ENCODE assay signal across 19 mouse cellular contexts in the genomic region with DNA sequence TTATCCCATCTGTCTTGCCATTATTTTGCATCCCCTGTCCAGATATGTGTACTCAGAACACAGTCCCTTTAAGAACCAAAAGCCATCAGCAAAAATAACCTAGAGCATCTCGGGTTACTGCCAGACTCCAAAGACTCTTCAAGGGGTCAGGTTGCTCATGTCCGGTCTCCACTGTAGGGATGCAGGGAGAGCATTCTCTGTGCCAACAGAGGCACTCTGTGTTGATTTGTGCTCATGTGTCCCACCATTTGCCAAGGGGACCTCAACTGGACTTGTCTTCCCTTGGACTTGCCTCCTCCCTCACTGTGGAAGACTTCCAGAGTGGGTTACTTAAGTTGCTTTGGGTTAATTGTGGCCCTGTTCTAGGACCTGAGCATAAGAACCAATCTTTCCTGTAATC. TPM values are rescaled to one million over a fixed set of nuclear protein-coding genes. Genes with fewer than 3 reads are reported as not detected.
DNase-seq lines count a peak whose midpoint lies in the region; ATAC-seq and TF ChIP-seq lines count a peak whose summit lies in the region.
"Had no signal": no experiment of that assay in that cellular context is flagged by ENCODE, and none has a peak within 500 bp of the region (broad histone marks: within the 10 kb centered on the region; RNA-seq: fewer than 3 reads in every experiment).

No protein-coding gene starts in this region.

- TF ChIP-seq POLR2A in myocyte (IDR thresholded peaks at IDR 0.05; ENCODE audit: insufficient read length, low read depth): no peak

- 67% methylated on average over 2 of the region's 2 CpGs for WGBS in heart, embryonic 11.5 days (ENCODE audit: insufficient replicate concordance)

- peak; percentile 45 for DNase-seq in cerebellum, adult 9-11 months
- DNase-seq in cerebellum, postnatal 14 days: no peak
- peak; percentile 88 for DNase-seq in heart, adult 11 months
- DNase-seq: adrenal gland, adult 2 months; adrenal gland, postnatal 25 days; embryo, embryonic 11 days; heart, adult 2 months; kidney, adult 8-10 months had no signal

- no peak overlapping the region for H3ac ChIP-seq in myocyte (ENCODE audit: control insufficient read depth, insufficient read length)

- no peaks in the 10 kb centered on the region for H3K36me3 ChIP-seq in heart, embryonic 11.5 days (ENCODE audit: control insufficient read depth, insufficient read depth, low read length)
- no peaks in the 10 kb centered on the region for H3K36me3 ChIP-seq in myocyte (ENCODE audit: control insufficient read depth, insufficient read depth)
- H3K36me3 ChIP-seq: embryonic facial prominence, embryonic 15.5 days; forebrain, embryonic 15.5 days; heart, embryonic 12.5 days; hindbrain, embryonic 10.5 days; hindbrain, embryonic 15.5 days had no signal

- H3K27me3 ChIP-seq in heart, embryonic 11.5 days (ENCODE audit: control insufficient read depth, insufficient read depth, low read length): no peaks in the 10 kb centered on the region
- no peaks in the 10 kb centered on the region for H3K27me3 ChIP-seq in myocyte (ENCODE audit: control insufficient read depth, insufficient read depth, insufficient read length)
- H3K27me3 ChIP-seq: embryonic facial prominence, embryonic 15.5 days; forebrain, embryonic 15.5 days; heart, embryonic 12.5 days; hindbrain, embryonic 15.5 days had no signal

- no peaks in the 10 kb centered on the region for H3K9me3 ChIP-seq in heart, embryonic 11.5 days (replicated peaks; ENCODE audit: control insufficient read depth, low read length)
- H3K9me3 ChIP-seq: embryonic facial prominence, embryonic 15.5 days; forebrain, embryonic 15.5 days; heart, embryonic 12.5 days; hindbrain, embryonic 10.5 days; hindbrain, embryonic 15.5 days had no signal

- H3K27ac ChIP-seq in heart, embryonic 11.5 days (ENCODE audit: low read depth, low read length): no peak overlapping the region
- H3K27ac ChIP-seq: embryonic facial prominence, embryonic 15.5 days; forebrain, embryonic 15.5 days; heart, adult 2 months; hindbrain, embryonic 10.5 days; hindbrain, embryonic 15.5 days had no signal

- H3K79me2 ChIP-seq in myocyte (ENCODE audit: control insufficient read depth, insufficient read depth): peaks cover 54% of the 10 kb centered on the region

- H3K4me1 ChIP-seq in heart, embryonic 11.5 days (ENCODE audit: control insufficient read depth, insufficient read depth, low read length): peaks cover 2% of the 10 kb centered on the region; the same call in 1 of the 2 replicates
- H3K4me1 ChIP-seq: embryonic facial prominence, embryonic 15.5 days; heart, embryonic 12.5 days; hindbrain, embryonic 15.5 days had no signal

- ATAC-seq in heart, embryonic 11.5 days (replicated peaks; ENCODE audit: insufficient number of reproducible peaks, low FRiP score, low TSS enrichment): no peak
- ATAC-seq in erythroid progenitor cell, adult 5-6 weeks (replicated peaks; ENCODE audit: low FRiP score, poor library complexity, severe bottlenecking): no peak
- ATAC-seq: forebrain, embryonic 15.5 days; inflammation-experienced regulatory T-cells, adult 6 months; intestine, postnatal 0 days had no signal

- H3K4me3 ChIP-seq in heart, embryonic 11.5 days (ENCODE audit: low read depth, low read length): no peak overlapping the region
- no peak overlapping the region for H3K4me3 ChIP-seq in myocyte
- H3K4me3 ChIP-seq: embryonic facial prominence, embryonic 15.5 days; erythroblast, embryonic 14.5 days; forebrain, embryonic 15.5 days; heart, adult 2 months; heart, embryonic 12.5 days; hindbrain, embryonic 10.5 days; hindbrain, embryonic 15.5 days had no signal

- H3K9ac ChIP-seq in heart, embryonic 11.5 days (ENCODE audit: low read depth, low read length): no peak overlapping the region
- H3K9ac ChIP-seq: embryonic facial prominence, embryonic 15.5 days; forebrain, embryonic 15.5 days; heart, embryonic 12.5 days; hindbrain, embryonic 15.5 days had no signal

- no peak overlapping the region for H3K4me2 ChIP-seq in heart, embryonic 11.5 days
- peak overlapping the region; percentile 46 for H3K4me2 ChIP-seq in myocyte (ENCODE audit: low read depth)
- H3K4me2 ChIP-seq: embryonic facial prominence, embryonic 15.5 days; forebrain, embryonic 15.5 days; heart, embryonic 12.5 days; hindbrain, embryonic 15.5 days had no signal

TF ChIP-seq in myocyte, 11 proteins besides CTCF, POLR2A, EP300 and RAD21:
- TF ChIP-seq TCF3 (IDR thresholded peaks at IDR 0.05; ENCODE audit: insufficient read length, low read depth) (no peak), MYOG (IDR thresholded peaks at IDR 0.05; ENCODE audit: control insufficient read depth in 1 of 3, insufficient read depth in 1 of 3, insufficient read length in 2 of 3, low read depth in 2 of 3) (no peak), MYOD1 (IDR thresholded peaks at IDR 0.05; ENCODE audit: control insufficient read depth in 1 of 3, insufficient read length in 2 of 3, low read depth in 2 of 3) (no peak), TCF12 (IDR thresholded peaks at IDR 0.05; ENCODE audit: insufficient read depth, poor library complexity, severe bottlenecking) (no peak), USF1 (IDR thresholded peaks at IDR 0.05; ENCODE audit: low read depth) (no peak), E2F4 (IDR thresholded peaks at IDR 0.05; ENCODE audit: insufficient read depth) (no peak), SRF (IDR thresholded peaks at IDR 0.05; ENCODE audit: control insufficient read depth, insufficient read length, low read depth) (no peak)

RNA-seq across cellular contexts. Expression of a gene that starts 43.8 kb away (rescaled TPM):
- polyA plus RNA-seq in heart, embryonic 11.5 days (2014; fragmentation: Nextera tagmentation; extraction: Ambion mirVana): 7.3 and 8.0 TPM in 2 replicates
- polyA plus RNA-seq in myocyte (2012; fragmentation: generic; extraction: Trizol): 9.6 TPM
- 4.3 and 4.6 TPM in 2 replicates for total RNA-seq in erythroid progenitor cell, adult 5-6 weeks (2015; ENCODE audit: low replicate concordance)
- 1.3 and 1.5 TPM in 2 replicates for total RNA-seq in erythroid progenitor cell, adult 5-6 weeks (2017; ENCODE audit: low replicate concordance)
- polyA plus RNA-seq: erythroblast, embryonic 14.5 days had no signal

Comparison
In these comparisons a context has a peak if more than half of its experiments do, and no peak if none do; other contexts are left out.
1. DNase-seq: peak in cerebellum, adult 9-11 months (single experiment) and heart, adult 11 months (single experiment); none in cerebellum, postnatal 14 days (0 of 2).